Mouse (Mus musculus): ENCODE results near the gene Phf14. TPM values are rescaled to one million over a fixed set of nuclear protein-coding genes. Genes with fewer than 3 reads are reported as not detected.

Gene Phf14
- total and polyA plus RNA-seq, 2 experiments: 2.9 to 28.9 TPM

DNA sequence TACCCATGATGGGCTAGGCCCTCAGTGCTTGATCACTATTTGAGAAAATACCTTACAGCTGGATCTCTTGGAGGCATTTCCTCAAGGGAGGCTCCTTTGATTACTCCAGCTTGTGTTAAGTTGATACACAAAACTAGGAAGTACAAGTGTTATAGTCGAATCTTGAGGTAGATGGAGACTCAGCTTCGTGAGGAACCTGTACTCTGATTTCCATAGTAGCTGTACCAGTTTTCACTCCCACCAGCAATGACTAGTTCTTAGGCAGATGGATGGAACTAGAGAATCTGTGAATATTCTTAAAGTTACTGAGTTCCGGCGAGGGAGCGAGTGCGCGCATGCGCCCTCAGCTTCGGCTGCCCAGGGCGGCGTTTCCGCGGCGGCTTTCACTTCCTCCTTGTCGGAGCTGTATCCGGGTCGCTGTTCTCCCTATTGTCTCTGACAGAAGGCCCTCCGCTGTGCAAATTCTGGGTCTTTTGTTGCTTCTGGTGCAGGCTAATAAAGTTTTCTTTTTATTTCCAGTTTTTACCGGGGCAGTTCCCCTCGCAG, 18.0 kb downstream of the Phf14 start:
- WGBS: under 1% methylated on average over 20 of the region's 20 CpGs
- no peaks in the 10 kb centered on the region; the same call in 1 of the 2 replicates for H3K79me2 ChIP-seq (ENCODE audit: control insufficient read depth, insufficient read depth, low read length)
- TF ChIP-seq POLR2A (IDR thresholded peaks at IDR 0.05; ENCODE audit: extremely low read depth, insufficient read depth, low read length) (peak; percentile 53; the same call in 1 of the 2 replicates), CTCF (IDR thresholded peaks at IDR 0.05; ENCODE audit: low read depth, low read length) (no peak)
- peak overlapping the region; percentile 78 for H3K27ac ChIP-seq (replicated peaks; ENCODE audit: insufficient read depth, low read depth, low read length)
- peak; percentile 78 for DNase-seq (ENCODE audit: extremely low read depth, low read depth, low spot score)
- peaks cover 4% of the 10 kb centered on the region for H3K36me3 ChIP-seq (ENCODE audit: control insufficient read depth, insufficient read depth, low read length)
- H3K4me3 ChIP-seq (ENCODE audit: insufficient read depth, low read depth, low read length): peak overlapping the region; percentile 91
- H3K9ac ChIP-seq (ENCODE audit: low read depth, low read length): peak overlapping the region; percentile 87
- peaks cover 3% of the 10 kb centered on the region for H3K4me1 ChIP-seq (ENCODE audit: control insufficient read depth, insufficient read depth, low read length)
- H3K27me3 ChIP-seq (ENCODE audit: control insufficient read depth, insufficient read depth, low read length): no peaks in the 10 kb centered on the region

DNA sequence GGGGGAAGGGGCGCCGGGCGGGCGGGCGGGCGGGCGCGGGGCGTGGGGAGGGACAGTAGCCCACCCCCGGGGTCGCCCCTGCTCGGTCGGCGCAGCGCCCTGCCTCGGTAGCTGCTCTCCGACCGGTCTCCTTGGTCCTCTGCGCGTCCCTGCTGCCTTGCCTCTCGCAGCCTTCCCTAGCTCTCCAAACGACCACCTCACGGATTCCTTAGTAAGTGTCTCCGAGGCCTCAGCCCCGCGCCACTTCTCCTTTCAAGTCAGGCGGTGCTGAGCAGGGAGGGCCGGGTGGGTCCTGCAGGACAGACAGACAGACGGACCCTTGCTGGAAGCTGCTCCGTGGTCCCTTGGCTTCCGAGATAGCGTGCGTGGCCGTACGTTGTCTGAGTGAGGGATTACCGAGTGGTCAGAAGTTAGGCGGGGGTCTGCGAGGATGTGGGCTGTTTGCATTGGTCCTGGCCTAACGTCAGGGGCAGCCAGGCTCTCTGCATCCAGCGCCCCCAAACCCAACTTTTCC, 18.5 kb downstream of the Phf14 start:
- Histone ChIP-seq H3K27ac (replicated peaks; ENCODE audit: insufficient read depth, low read depth, low read length) (peak overlapping the region; percentile 78), H3K79me2 (ENCODE audit: control insufficient read depth, insufficient read depth, low read length) (no peaks in the 10 kb centered on the region; the same call in 1 of the 2 replicates), H3K4me3 (ENCODE audit: insufficient read depth, low read depth, low read length) (peak overlapping the region; percentile 91), H3K36me3 (ENCODE audit: control insufficient read depth, insufficient read depth, low read length) (peaks cover 4% of the 10 kb centered on the region), H3K4me1 (ENCODE audit: control insufficient read depth, insufficient read depth, low read length) (peaks cover 3% of the 10 kb centered on the region), H3K9ac (ENCODE audit: low read depth, low read length) (peak overlapping the region; percentile 87), H3K27me3 (ENCODE audit: control insufficient read depth, insufficient read depth, low read length) (no peaks in the 10 kb centered on the region)
- peak; percentile 12 for DNase-seq (ENCODE audit: extremely low read depth, low read depth, low spot score)
- TF ChIP-seq POLR2A (IDR thresholded peaks at IDR 0.05; ENCODE audit: extremely low read depth, insufficient read depth, low read length) (no peak), CTCF (IDR thresholded peaks at IDR 0.05; ENCODE audit: low read depth, low read length) (no peak)
- under 1% methylated on average over 40 of the region's 40 CpGs for WGBS

DNA sequence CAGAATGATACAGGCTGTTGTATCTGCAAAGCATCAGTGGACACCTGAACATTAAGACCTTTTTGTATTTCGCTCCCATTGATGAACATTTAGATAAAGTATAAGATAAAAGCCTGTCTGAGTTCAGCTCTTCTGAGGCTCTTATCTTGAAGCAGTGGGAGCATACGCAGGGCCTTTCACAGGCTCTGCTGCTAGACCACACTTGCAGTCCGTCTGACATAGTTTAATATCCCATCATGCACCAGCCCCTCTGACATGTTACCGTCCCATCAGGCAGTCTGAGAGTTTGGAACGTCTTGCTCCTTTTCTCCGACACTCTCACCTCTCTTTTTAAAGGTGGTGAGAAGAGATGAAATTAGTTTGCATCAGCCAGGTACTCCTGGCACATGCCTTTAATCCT, 19.9 kb downstream of the Phf14 start:
- Histone ChIP-seq H3K27ac (replicated peaks; ENCODE audit: insufficient read depth, low read depth, low read length) (no peak overlapping the region), H3K9ac (ENCODE audit: low read depth, low read length) (no peak overlapping the region), H3K79me2 (ENCODE audit: control insufficient read depth, insufficient read depth, low read length) (peaks cover 2% of the 10 kb centered on the region; the same call in 1 of the 2 replicates), H3K36me3 (ENCODE audit: control insufficient read depth, insufficient read depth, low read length) (peaks cover 4% of the 10 kb centered on the region), H3K4me1 (ENCODE audit: control insufficient read depth, insufficient read depth, low read length) (peaks cover 3% of the 10 kb centered on the region), H3K27me3 (ENCODE audit: control insufficient read depth, insufficient read depth, low read length) (no peaks in the 10 kb centered on the region), H3K4me3 (ENCODE audit: insufficient read depth, low read depth, low read length) (no peak overlapping the region)
- 89% methylated on average over 6 of the region's 6 CpGs for WGBS
- no peak for TF ChIP-seq CTCF (IDR thresholded peaks at IDR 0.05; ENCODE audit: low read depth, low read length)
- no peak for TF ChIP-seq POLR2A (IDR thresholded peaks at IDR 0.05; ENCODE audit: extremely low read depth, insufficient read depth, low read length)
- no peak for DNase-seq (ENCODE audit: extremely low read depth, low read depth, low spot score)

DNA sequence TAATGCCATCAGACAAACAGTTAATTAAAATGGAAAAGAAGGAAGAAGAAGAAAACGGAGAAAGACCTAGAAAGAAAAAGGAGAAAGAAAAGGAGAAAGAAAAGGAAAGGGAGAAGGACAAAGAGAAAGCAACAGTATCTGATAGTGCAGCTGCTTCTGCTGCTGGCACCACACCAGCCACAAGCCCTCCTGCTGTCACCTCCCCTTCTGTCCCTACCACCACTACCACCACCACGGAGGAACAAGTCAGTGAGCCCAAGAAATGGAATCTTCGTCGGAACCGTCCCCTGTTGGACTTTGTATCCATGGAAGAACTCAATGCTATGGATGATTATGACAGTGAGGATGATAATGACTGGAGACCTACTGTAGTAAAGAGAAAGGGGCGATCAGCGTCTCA, 25.8 kb downstream of the Phf14 start:
- WGBS: 95% methylated on average over 7 of the region's 7 CpGs
- no peak for DNase-seq (ENCODE audit: extremely low read depth, low read depth, low spot score)
- peaks cover 2% of the 10 kb centered on the region; the same call in 1 of the 2 replicates for H3K79me2 ChIP-seq (ENCODE audit: control insufficient read depth, insufficient read depth, low read length)
- TF ChIP-seq POLR2A (IDR thresholded peaks at IDR 0.05; ENCODE audit: extremely low read depth, insufficient read depth, low read length) (no peak), CTCF (IDR thresholded peaks at IDR 0.05; ENCODE audit: low read depth, low read length) (no peak)
- H3K9ac ChIP-seq (ENCODE audit: low read depth, low read length): no peak overlapping the region
- H3K27me3 ChIP-seq (ENCODE audit: control insufficient read depth, insufficient read depth, low read length): no peaks in the 10 kb centered on the region
- no peak overlapping the region for H3K27ac ChIP-seq (replicated peaks; ENCODE audit: insufficient read depth, low read depth, low read length)
- H3K4me1 ChIP-seq (ENCODE audit: control insufficient read depth, insufficient read depth, low read length): no peaks in the 10 kb centered on the region
- peaks cover 6% of the 10 kb centered on the region; the same call in 1 of the 2 replicates for H3K36me3 ChIP-seq (ENCODE audit: control insufficient read depth, insufficient read depth, low read length)
- no peak overlapping the region for H3K4me3 ChIP-seq (ENCODE audit: insufficient read depth, low read depth, low read length)

DNA sequence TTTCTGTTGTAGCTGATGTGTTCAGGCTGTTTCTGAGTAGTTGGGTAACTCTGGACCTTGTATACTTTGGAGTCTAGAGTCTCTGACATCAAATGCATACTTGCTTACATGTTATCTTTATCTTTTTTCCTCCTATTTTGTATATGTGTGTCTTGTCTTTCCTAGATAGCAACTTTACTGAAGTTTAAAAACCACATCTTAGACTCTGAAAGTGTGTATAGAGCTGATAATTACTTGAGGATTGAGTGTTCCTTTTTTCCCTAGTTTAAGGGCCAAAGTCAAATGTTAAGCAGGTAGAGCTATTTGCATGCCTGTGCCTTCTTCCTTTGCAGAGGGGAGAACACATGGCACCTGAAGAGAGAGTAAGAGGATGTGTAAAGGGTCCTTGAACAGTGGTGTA, 33.3 kb downstream of the Phf14 start:
- Histone ChIP-seq H3K27me3 (ENCODE audit: control insufficient read depth, insufficient read depth, low read length) (no peaks in the 10 kb centered on the region), H3K9ac (ENCODE audit: low read depth, low read length) (no peak overlapping the region), H3K4me3 (ENCODE audit: insufficient read depth, low read depth, low read length) (no peak overlapping the region), H3K4me1 (ENCODE audit: control insufficient read depth, insufficient read depth, low read length) (no peaks in the 10 kb centered on the region), H3K27ac (replicated peaks; ENCODE audit: insufficient read depth, low read depth, low read length) (no peak overlapping the region), H3K36me3 (ENCODE audit: control insufficient read depth, insufficient read depth, low read length) (peaks cover 14% of the 10 kb centered on the region), H3K79me2 (ENCODE audit: control insufficient read depth, insufficient read depth, low read length) (peaks cover 7% of the 10 kb centered on the region)
- no peak for TF ChIP-seq CTCF (IDR thresholded peaks at IDR 0.05; ENCODE audit: low read depth, low read length)
- no peak for TF ChIP-seq POLR2A (IDR thresholded peaks at IDR 0.05; ENCODE audit: extremely low read depth, insufficient read depth, low read length)
- no peak for DNase-seq (ENCODE audit: extremely low read depth, low read depth, low spot score)

DNA sequence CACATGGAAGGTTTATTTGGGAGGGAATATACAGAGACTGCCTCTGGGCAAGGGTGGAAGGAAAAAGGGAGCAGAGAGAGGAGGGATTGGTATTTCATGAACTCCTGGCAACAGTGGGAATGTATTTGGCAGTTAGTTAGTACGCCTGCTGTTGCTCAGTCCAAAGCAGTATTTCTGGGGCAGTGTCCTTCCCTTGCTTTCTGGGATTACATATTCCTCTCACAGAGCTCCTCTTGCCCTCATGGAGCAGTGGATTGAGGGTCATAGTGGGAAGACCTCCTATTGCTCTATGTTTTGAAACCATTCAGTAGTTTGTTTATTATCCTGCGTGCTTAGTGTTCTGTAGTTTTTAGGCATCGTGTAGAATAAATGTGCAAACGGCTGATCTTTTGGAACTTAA, 34.5 kb downstream of the Phf14 start:
- no peak overlapping the region for H3K27ac ChIP-seq (replicated peaks; ENCODE audit: insufficient read depth, low read depth, low read length)
- H3K79me2 ChIP-seq (ENCODE audit: control insufficient read depth, insufficient read depth, low read length): peaks cover 7% of the 10 kb centered on the region
- no peaks in the 10 kb centered on the region for H3K27me3 ChIP-seq (ENCODE audit: control insufficient read depth, insufficient read depth, low read length)
- H3K4me1 ChIP-seq (ENCODE audit: control insufficient read depth, insufficient read depth, low read length): no peaks in the 10 kb centered on the region
- DNase-seq (ENCODE audit: extremely low read depth, low read depth, low spot score): no peak
- 94% methylated on average over 4 of the region's 4 CpGs for WGBS
- no peak for TF ChIP-seq POLR2A (IDR thresholded peaks at IDR 0.05; ENCODE audit: extremely low read depth, insufficient read depth, low read length)
- TF ChIP-seq CTCF (IDR thresholded peaks at IDR 0.05; ENCODE audit: low read depth, low read length): no peak
- peaks cover 14% of the 10 kb centered on the region for H3K36me3 ChIP-seq (ENCODE audit: control insufficient read depth, insufficient read depth, low read length)
- H3K9ac ChIP-seq (ENCODE audit: low read depth, low read length): no peak overlapping the region
- no peak overlapping the region for H3K4me3 ChIP-seq (ENCODE audit: insufficient read depth, low read depth, low read length)
